Mouse (Mus musculus): ENCODE measurements around the gene Ext2.

DNA sequence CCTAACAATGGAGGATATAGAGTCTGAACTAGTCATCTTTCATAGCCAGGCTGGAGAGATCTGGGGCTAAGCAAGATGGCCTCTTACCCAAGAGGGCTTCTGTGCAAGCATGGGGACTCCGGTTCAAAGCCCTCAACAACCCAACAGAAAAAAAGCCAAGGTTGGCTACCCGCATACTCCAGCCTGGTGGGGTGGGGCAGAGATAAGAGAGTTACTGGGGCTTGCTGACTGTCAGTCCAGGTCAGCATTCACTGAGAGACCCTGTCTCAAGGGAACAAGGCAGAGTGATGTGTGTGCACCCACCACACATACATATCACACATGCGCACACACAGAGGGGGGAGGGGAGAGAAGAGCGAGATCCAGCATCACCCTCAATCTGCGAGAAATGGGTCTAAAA, 4.6 kb downstream of the Ext2 start:
- no peak for TF ChIP-seq CTCF (IDR thresholded peaks at IDR 0.05; ENCODE audit: insufficient read depth, low read depth, low read length)
- no peak for TF ChIP-seq POLR2A (IDR thresholded peaks at IDR 0.05; ENCODE audit: insufficient read depth, low read depth, low read length)

Measured in olfactory bulb, adult 2 months (tissue).